Mouse (Mus musculus) lung, postnatal 0 days (tissue): ENCODE measurements around the gene Srrm3.

Source experiments
- CTCF ChIP-seq: IDR thresholded peaks from 2 replicates; pipeline ENCODE4 v1.5.1; 2016; ENCODE audit warnings: antibody characterized with exemption, mild to moderate bottlenecking
- EP300 ChIP-seq: IDR thresholded peaks from 2 replicates; pipeline ENCODE4 v1.6.1; 2016; ENCODE audit warnings: antibody characterized with exemption, mild to moderate bottlenecking, control low read depth

- TF ChIP-seq CTCF (no peak), EP300 (no peak)
Observed at GRCm38 (mm10) chr5:135851481-135851880, 44.8 kb downstream of the Srrm3 start.
